Mouse (Mus musculus) ES-E14 (cell line): ENCODE measurements around the gene 2510009E07Rik. TPM values are rescaled to one million over a fixed set of nuclear protein-coding genes. Genes with fewer than 3 reads are reported as not detected.
"Not testable (repeated sequence)": the region's sequence is repeated elsewhere in the genome, so short reads cannot be mapped to it uniquely, and the experiment has no call there.

Experiments
- DNase-seq: peaks from one replicate; pipeline ENCODE4 v3.0.0-alpha.2; 2013; ENCODE audit warnings: low read depth, low spot score
- H3K27ac ChIP-seq: 2 replicates; pipeline ENCODE4 v1.5.1; 2012; ENCODE audit warnings: low read depth, mild to moderate bottlenecking, low read length, moderate library complexity, mixed read lengths; ENCODE audit not compliant: poor library complexity, insufficient read depth, severe bottlenecking
- H3K36me3 ChIP-seq: 2 replicates; pipeline ENCODE4 v1.6.1; 2012; ENCODE audit warnings: mild to moderate bottlenecking, low read length, moderate library complexity, mixed read lengths; ENCODE audit not compliant: control insufficient read depth, poor library complexity, insufficient read depth, severe bottlenecking
- H3K4me1 ChIP-seq, 2 experiments: fragments of 150-350 bp in 1 of 2; sonication (generic) in 1 of 2; 2 replicates each; pipeline ENCODE4 v1.6.1; 2012; ENCODE audit warnings: low read length in 2 of 2, mild to moderate bottlenecking in 1 of 2, mixed read lengths in 1 of 2; ENCODE audit not compliant: control insufficient read depth in 2 of 2, insufficient read depth in 2 of 2, poor library complexity in 1 of 2
- H3K4me3 ChIP-seq, 2 experiments: fragments of 150-350 bp in 1 of 2; sonication (generic) in 1 of 2; 2 replicates each; pipeline ENCODE4 v1.5.1; 2012; ENCODE audit warnings: low read length in 2 of 2, low read depth in 1 of 2, mild to moderate bottlenecking in 1 of 2, mixed read lengths in 1 of 2; ENCODE audit not compliant: insufficient read depth in 1 of 2, poor library complexity in 1 of 2, severe bottlenecking in 1 of 2
- H3K9ac ChIP-seq: 2 replicates; pipeline ENCODE4 v1.6.1; 2012; ENCODE audit warnings: low read depth, mild to moderate bottlenecking, low read length, mixed read lengths; ENCODE audit not compliant: poor library complexity, insufficient read depth, severe bottlenecking
- H3K9me3 ChIP-seq: fragments of 150-350 bp; sonication (generic); 2 replicates; pipeline ENCODE4 v1.6.1; 2012; ENCODE audit warnings: low read depth, mild to moderate bottlenecking, low read length; ENCODE audit not compliant: control insufficient read depth, insufficient read depth
- CHD2 ChIP-seq: IDR thresholded peaks from 2 replicates; pipeline ENCODE4 v1.6.1; 2014; ENCODE audit warnings: mild to moderate bottlenecking, low read depth, low read length, inconsistent platforms
- HCFC1 ChIP-seq: IDR thresholded peaks from 2 replicates; pipeline ENCODE4 v1.6.1; 2012; ENCODE audit warnings: low read length, inconsistent platforms, borderline replicate concordance; ENCODE audit not compliant: insufficient read depth
- MAFK ChIP-seq: IDR thresholded peaks from 2 replicates; pipeline ENCODE4 v1.6.1; 2014; ENCODE audit warnings: mild to moderate bottlenecking, low read depth, low read length, inconsistent platforms; ENCODE audit not compliant: insufficient read depth
- ZC3H11A ChIP-seq: IDR thresholded peaks from 2 replicates; pipeline ENCODE4 v1.6.1; 2012; ENCODE audit warnings: low read depth, mild to moderate bottlenecking, inconsistent platforms, low read length, borderline replicate concordance
- ZNF384 ChIP-seq: IDR thresholded peaks from 2 replicates; pipeline ENCODE4 v1.6.1; 2012; ENCODE audit warnings: low read depth, low read length, inconsistent platforms
- in situ Hi-C, 2 experiments: fragments of 600-800 bp; cut with MboI; formaldehyde crosslinking; loops; one replicate each; pipeline ENCODE4 v1.15.1; 2025; ENCODE audit warnings: low sequenced_read_pairs in 2 of 2, inconsistent platforms in 1 of 2; ENCODE audit not compliant: unreplicated experiment in 2 of 2
- total RNA-seq: library from RNA; depleted of rRNA; stranded (reverse); fragments of 300-350 nt; gene quantifications from 2 replicates; pipeline ENCODE4 v1.2.3, GENCODE M21; 2012

The 2510009E07Rik gene
- total RNA-seq, 1 experiment, result 1.8 TPM

DNA sequence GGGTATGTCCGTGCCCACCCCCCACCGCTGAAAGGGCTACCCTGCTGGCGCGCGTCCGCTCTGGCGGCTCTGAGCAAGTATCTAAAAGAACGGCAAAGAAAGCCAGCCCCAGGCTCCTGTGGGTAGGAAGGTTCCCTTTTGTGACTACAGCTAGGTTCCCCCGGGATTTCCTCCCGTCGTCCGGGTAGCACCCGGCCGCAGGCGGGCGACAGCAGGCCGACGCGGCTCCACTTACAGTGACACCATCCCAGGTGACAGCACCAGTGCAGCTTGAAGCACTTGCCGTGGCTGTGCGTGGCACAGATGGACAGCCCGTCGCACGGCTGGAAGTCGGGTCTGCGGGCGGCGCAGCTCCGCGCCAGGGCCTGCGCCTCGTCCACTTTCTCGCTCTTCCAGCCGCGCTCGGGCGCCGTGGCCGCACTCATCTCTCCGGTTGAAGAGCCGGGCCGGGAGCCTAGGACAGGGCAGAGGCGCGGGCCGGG lies 443 bp downstream of the 2510009E07Rik start:
- H3K9ac ChIP-seq, result peak overlapping the region; percentile 58
- no peak overlapping the region for H3K27ac ChIP-seq

DNA sequence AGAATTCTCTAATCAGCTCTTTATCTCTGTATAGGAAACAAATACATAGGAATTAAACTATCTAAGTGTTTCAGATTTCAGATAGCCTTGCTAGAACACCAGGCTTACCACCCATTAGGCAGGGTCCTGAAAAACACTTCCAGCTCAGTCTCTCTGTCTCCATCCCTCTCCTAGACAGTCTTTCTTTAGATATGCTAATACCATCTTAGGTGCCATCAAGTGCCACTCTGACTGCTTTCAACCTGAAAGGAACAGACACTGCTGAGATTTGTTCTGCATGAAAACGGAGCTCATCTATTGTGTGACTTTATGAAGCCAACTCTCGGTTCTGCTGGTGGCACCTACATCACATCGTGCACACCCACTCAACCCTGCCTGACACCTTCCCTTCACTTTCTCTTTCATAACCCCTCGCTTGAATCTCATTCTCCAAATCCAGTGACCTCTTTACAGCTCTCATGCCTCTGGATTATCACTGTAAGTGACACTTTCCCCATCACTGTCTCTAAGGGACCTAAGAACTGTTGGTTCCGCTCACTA lies 4.2 kb downstream of the 2510009E07Rik start:
- Histone ChIP-seq H3K9ac (no peak overlapping the region), H3K36me3 (no peaks in the 10 kb centered on the region), H3K4me3 (no peak overlapping the region), H3K27ac (no peak overlapping the region), H3K4me1 (peaks cover 0 to 6% of the 10 kb centered on the region in 2 experiments; a peak in 2 of 4 replicates), H3K9me3 (no peaks in the 10 kb centered on the region)
- no peak for DNase-seq
- no peak for TF ChIP-seq HCFC1
- in situ Hi-C loops, result no loop called here

More for the DNA sequence above, 443 bp downstream of the 2510009E07Rik start:
- no peaks in the 10 kb centered on the region for H3K36me3 ChIP-seq
- no peak for DNase-seq
- no peaks in the 10 kb centered on the region for H3K9me3 ChIP-seq
- no peak for TF ChIP-seq MAFK
- H3K4me3 ChIP-seq, result peak overlapping the region; percentile 67 to 80
- in situ Hi-C loops, result no loop called here
- H3K4me1 ChIP-seq, result peaks cover 0 to 6% of the 10 kb centered on the region in 2 experiments; a peak in 3 of 4 replicates

DNA sequence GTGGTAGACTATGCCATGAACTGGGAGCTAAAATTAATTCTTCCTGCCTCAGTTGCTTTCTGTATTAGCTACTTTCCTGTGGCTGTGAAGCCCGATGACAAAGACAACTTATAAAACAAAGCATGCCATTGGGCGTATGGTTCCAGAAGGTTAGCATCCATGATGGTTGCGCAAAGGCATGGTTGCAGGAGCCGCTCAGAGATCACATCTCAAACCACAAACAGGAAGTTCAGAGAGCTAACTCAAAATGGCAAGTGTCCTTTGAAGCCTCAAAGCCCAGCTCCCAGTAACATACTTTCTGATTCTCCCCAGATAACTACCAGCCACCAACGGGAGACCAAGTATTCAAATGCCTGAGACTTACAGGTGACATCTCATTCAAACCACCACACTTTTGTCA lies 5.3 kb downstream of the 2510009E07Rik start:
- Histone ChIP-seq H3K4me1 (peaks cover 0 to 2% of the 10 kb centered on the region in 2 experiments; a peak in 1 of 4 replicates), H3K9ac (no peak overlapping the region), H3K9me3 (no peaks in the 10 kb centered on the region), H3K36me3 (no peaks in the 10 kb centered on the region), H3K4me3 (no peak overlapping the region), H3K27ac (no peak overlapping the region)
- no peak for TF ChIP-seq MAFK
- no peak for TF ChIP-seq HCFC1
- no peak for TF ChIP-seq CHD2
- no peak for DNase-seq
- in situ Hi-C loops, result no loop called here

DNA sequence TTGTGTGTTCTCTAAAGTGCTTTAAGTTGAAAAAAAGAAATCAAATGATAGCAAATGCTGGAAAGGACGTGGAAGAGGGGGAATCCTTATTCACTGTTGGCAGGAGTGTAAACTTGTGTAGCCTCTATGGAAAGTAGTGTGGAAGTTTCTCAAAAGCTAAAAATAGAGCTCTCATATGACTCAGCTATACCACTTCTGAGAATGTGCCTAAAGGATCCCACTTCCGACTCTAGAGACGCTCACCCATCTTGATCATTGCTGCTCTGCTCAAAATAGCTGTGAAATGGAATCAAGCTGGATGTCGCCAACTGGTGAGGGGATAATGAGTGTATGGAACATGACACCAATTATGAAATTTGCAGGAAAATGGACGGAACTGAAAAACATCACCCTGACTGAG lies 7.1 kb downstream of the 2510009E07Rik start:
- no peaks in the 10 kb centered on the region for H3K36me3 ChIP-seq
- H3K27ac ChIP-seq, result no peak overlapping the region
- no peaks in the 10 kb centered on the region for H3K9me3 ChIP-seq
- H3K4me3 ChIP-seq, result no peak overlapping the region
- DNase-seq, result no peak
- 0 out of 4 replicates have a peak, but pooled peaks cover 0 to 2% of the 10 kb centered on the region in 2 experiments for H3K4me1 ChIP-seq
- H3K9ac ChIP-seq, result no peak overlapping the region
- TF ChIP-seq ZC3H11A, result no peak
- no peak for TF ChIP-seq MAFK
- no peak for TF ChIP-seq CHD2
- no peak for TF ChIP-seq ZNF384
- TF ChIP-seq HCFC1, result no peak
- in situ Hi-C loops, result no loop called here

DNA sequence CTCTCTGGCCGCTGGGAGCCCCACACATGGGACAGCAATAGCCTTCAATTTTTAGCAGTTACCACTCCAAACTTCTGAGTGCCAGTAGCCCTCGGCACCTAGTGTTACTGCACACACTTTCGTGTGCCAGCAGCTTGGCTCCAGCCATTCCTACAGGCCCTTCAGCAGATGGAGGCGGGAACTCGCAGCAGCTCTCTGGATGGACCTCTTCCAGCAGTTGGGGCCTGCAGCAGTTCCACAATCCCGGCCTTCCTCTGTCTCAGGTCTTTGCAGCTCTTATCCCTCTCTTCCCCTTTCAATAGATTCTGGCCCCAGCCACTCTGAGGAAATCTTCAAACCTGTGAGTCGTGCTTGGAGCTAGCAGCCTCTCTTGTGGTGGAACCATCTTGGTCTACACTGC lies 17.7 kb downstream of the 2510009E07Rik start:
- in situ Hi-C loops, result no loop called here
- H3K9me3 ChIP-seq, result no peaks in the 10 kb centered on the region
- H3K4me1 ChIP-seq, result no peaks in the 10 kb centered on the region
- no peak overlapping the region for H3K4me3 ChIP-seq
- H3K36me3 ChIP-seq, result no peaks in the 10 kb centered on the region
- TF ChIP-seq ZNF384 (no peak), HCFC1 (no peak), ZC3H11A (no peak), CHD2 (no peak), MAFK (no peak)
- H3K27ac ChIP-seq, result no peak overlapping the region
- no peak overlapping the region for H3K9ac ChIP-seq
- no peak for DNase-seq

DNA sequence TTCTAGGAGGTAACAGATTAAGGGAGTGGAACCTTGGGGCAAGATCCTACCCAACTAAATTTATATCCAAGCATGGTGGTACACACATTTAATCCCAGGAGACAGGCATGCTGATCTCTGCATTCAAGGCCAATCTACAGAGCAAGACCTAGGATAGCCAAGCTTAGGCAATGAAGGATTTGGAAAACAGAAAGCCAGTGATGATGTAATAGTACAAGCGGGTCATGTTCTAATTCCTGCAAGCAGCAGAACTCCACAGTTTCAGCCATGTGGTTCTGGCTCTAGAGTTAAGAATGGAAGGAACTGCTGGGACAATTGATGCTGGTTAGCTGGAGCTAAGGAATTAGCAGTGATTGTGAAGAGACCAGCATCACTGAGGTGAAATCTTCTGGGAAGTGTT lies 20.8 kb downstream of the 2510009E07Rik start:
- H3K27ac ChIP-seq, in situ Hi-C loops, H3K36me3 ChIP-seq, H3K4me1 ChIP-seq, H3K4me3 ChIP-seq, H3K9ac ChIP-seq, H3K9me3 ChIP-seq, DNase-seq: not testable (repeated sequence)

DNA sequence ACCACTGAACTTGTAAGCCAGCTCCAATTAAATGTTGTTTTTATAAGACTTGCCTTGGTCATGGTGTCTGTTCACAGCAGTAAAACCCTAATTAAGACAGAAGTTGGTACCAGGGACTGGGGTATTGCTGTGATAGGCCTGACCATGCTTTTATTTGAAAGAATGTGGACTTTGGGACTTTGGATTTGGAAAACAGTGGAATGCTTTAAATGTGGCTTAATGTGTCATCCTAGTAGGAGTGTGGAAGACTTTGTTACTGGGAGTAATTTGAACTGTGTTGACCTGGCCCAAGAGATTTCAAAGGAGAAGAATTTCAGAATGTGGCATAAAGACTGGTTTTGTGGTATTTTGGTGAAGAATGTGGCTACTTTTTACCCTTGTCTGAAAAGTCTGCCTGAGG lies 21.4 kb downstream of the 2510009E07Rik start:
- in situ Hi-C loops, H3K4me1 ChIP-seq, H3K9me3 ChIP-seq, H3K36me3 ChIP-seq, DNase-seq, H3K27ac ChIP-seq, H3K9ac ChIP-seq, H3K4me3 ChIP-seq: not testable (repeated sequence)
